Mouse (Mus musculus): ENCODE measurements around the gene Rnf213.

DNA sequence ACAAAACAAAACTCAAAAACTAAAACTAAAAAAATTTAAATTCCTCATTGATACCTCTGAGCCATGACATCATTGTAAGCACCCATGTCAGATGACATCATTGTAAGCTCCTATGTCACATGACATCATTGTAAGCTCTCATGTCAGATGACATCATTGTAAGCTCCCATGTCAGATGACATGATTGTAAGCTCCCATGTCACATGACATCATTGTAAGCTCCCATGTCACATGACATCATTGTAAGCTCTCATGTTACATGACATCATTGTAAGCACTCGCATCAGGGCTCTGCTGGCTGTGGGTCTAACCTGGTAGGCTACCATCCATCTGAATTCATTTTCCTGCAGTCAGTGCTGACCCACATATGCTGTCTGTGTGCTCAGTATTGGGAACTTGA is 14.3 kb upstream of the Rnf213 start:
- TF ChIP-seq POLR2A (IDR thresholded peaks at IDR 0.05; ENCODE audit: insufficient read length, low read depth) (no peak), TCF3 (IDR thresholded peaks at IDR 0.05; ENCODE audit: insufficient read length, low read depth) (no peak), MYOG (IDR thresholded peaks at IDR 0.05; ENCODE audit: control insufficient read depth in 1 of 3, insufficient read depth in 1 of 3, insufficient read length in 2 of 3, low read depth in 2 of 3) (no peak), MAX (IDR thresholded peaks at IDR 0.05; ENCODE audit: low read depth) (no peak)
